Mouse (Mus musculus): ENCODE measurements around the gene Tbc1d22b.

DNA sequence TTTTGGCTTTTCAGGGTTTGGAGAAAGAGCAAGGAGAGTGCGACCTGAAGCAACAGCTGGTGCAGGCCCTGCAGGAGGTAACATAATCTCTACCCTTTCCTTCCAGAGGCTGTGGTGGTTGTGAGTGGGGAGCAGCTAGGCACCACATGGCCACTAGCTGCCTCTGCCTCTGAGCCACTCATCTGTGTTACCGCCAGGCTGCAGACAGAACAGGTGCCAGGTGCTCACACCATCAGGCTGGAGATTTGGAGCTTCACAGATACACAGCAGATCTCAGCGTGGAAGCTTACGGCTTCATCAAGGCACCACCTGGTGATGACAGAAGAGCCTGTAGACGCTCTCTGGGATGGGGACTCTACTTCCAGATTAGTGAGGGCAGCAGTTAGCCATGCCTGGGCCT is 79.4 kb downstream of the Tbc1d22b start:
- TF ChIP-seq ZKSCAN1 (IDR thresholded peaks at IDR 0.05; ENCODE audit: low read depth, low read length) (no peak), TBP (IDR thresholded peaks at IDR 0.05; ENCODE audit: low read depth, low read length) (no peak), ETS1 (IDR thresholded peaks at IDR 0.05; ENCODE audit: low read depth, low read length) (no peak), MXI1 (IDR thresholded peaks at IDR 0.05; ENCODE audit: low read depth, low read length) (no peak; the same call in 1 of the 2 replicates), USF1 (IDR thresholded peaks at IDR 0.05; ENCODE audit: low read depth, low read length) (no peak), CHD2 (IDR thresholded peaks at IDR 0.05; ENCODE audit: low read length) (no peak)

All from MEL (cell line).